Mouse (Mus musculus): ENCODE results near the gene Tle4.

DNA sequence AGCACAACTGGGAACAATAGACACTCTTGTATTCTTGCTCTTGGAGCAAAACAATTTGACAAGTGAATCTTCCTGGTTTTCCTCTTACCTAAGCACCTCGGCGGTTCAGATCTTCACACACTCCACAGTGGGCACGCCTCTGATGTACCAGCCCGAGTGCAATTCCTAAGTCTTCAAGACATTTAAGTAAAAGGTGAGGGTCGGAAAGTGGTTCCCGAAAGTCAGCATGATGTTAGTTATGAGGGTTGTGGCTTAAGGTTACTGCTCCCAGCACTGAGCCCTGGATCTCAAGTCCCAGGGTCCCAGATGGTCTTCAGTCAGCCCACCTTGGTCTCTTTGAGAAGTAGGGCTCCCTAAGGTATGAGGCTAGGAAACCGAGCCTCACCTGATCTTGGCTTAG, 165.4 kb downstream of the Tle4 start:
- TF ChIP-seq CTCF (IDR thresholded peaks at IDR 0.05; ENCODE audit: low read depth, low read length): no peak
- TF ChIP-seq POLR2A (IDR thresholded peaks at IDR 0.05; ENCODE audit: insufficient read depth, low read length): no peak

All from ES-Bruce4 (cell line).